Mouse (Mus musculus): ENCODE measurements at regions not wholly inside any gene's neighbourhood (a gene's known extent, or its start where the extent isn't known, plus 50 kb on each side); places are given as distances from the start of the nearest gene placed in this dataset.
A peak's percentile ranks its signal among the peaks of the same experiment; 100 is the strongest.

GRCm38 (mm10) chr5:64485856-64486255 lies 317.3 kb upstream of the Klf3 start:
- no peak for ATAC-seq (replicated peaks in 1 of 2; ENCODE audit: insufficient read depth in 1 of 2, low FRiP score in 2 of 2, low TSS enrichment in 1 of 2, low read depth in 1 of 2, poor library complexity in 2 of 2, severe bottlenecking in 2 of 2)

DNA sequence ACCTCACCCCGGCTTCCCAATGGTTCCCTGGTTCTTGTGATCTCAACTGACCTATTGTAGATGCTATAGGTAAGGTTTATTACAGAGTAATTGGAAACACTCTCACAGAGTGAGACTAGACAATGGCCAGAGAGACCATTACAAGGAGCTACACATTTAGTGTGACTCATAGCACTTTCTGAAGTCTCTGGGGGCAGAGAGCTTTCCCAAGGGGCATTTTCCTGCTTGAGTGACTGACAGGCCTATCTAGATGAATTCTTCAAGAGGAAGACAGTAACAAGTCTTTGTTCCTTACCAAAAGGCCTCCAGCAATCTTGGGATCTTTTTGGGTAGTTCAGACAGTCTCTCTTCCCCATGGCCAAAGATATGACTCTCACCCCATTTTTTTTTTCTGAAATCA lies 316.4 kb upstream of the Klf3 start:
- no peak for ATAC-seq (replicated peaks in 1 of 2; ENCODE audit: insufficient read depth in 1 of 2, low FRiP score in 2 of 2, low TSS enrichment in 1 of 2, low read depth in 1 of 2, poor library complexity in 2 of 2, severe bottlenecking in 2 of 2)

GRCm38 (mm10) chr5:64487698-64488398 lies 315.3 kb upstream of the Klf3 start:
- peak; percentile 50 to 88 for ATAC-seq (replicated peaks in 1 of 2; ENCODE audit: insufficient read depth in 1 of 2, low FRiP score in 2 of 2, low TSS enrichment in 1 of 2, low read depth in 1 of 2, poor library complexity in 2 of 2, severe bottlenecking in 2 of 2)

- no peak for ATAC-seq (replicated peaks in 1 of 2; ENCODE audit: insufficient read depth in 1 of 2, low FRiP score in 2 of 2, low TSS enrichment in 1 of 2, low read depth in 1 of 2, poor library complexity in 2 of 2, severe bottlenecking in 2 of 2)
These were observed 313.3 kb upstream of the Klf3 start for GRCm38 (mm10) chr5:64489656-64490444.

GRCm38 (mm10) chr5:64490445-64490950 lies 312.7 kb upstream of the Klf3 start:
- peak in 1 of 2 experiments; percentile 27; a peak in 1 of 4 replicates for ATAC-seq (replicated peaks in 1 of 2; ENCODE audit: insufficient read depth in 1 of 2, low FRiP score in 2 of 2, low TSS enrichment in 1 of 2, low read depth in 1 of 2, poor library complexity in 2 of 2, severe bottlenecking in 2 of 2)

DNA sequence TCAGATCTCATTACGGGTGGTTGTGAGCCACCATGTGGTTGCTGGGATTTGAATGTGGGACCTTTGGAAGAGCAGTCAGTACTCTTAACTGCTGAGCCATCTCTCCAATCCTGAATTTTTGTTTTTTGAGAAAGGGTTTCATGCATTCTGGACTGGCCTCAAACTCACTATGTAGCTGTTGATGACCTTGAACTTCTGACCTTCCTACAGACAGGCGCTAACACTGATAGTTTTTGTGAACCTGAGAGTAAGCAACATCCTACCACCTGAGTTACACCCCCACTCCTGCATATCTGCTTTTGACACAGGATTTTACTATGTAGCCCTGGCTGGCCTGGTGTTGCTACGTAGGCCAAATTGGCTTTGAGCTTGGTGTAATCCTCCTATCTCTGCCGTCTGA lies 308.8 kb upstream of the Klf3 start:
- no peak for ATAC-seq (replicated peaks in 1 of 2; ENCODE audit: insufficient read depth in 1 of 2, low FRiP score in 2 of 2, low TSS enrichment in 1 of 2, low read depth in 1 of 2, poor library complexity in 2 of 2, severe bottlenecking in 2 of 2)

DNA sequence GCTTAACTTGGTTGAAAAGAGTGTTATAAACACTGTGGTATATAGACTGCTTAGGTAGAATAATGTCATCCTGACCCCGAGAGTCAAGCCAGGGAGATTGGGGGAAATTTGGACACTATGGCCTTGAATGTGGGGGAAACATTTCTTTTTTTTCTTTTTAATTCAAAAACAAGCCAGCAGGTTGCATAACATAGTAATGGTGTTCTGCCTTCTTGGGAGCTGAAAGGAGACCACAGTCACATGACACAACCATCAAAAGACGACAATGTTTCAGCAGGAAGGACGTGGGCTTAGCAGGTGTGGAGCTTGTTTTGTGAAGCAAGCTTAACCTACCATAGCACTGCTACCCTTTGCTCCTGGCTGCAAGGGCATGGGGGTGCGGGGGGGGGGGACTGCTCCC lies 306.3 kb upstream of the Klf3 start:
- ATAC-seq (replicated peaks in 1 of 2; ENCODE audit: insufficient read depth in 1 of 2, low FRiP score in 2 of 2, low TSS enrichment in 1 of 2, low read depth in 1 of 2, poor library complexity in 2 of 2, severe bottlenecking in 2 of 2): peak; percentile 32 to 66; a peak in 3 of 4 replicates

DNA sequence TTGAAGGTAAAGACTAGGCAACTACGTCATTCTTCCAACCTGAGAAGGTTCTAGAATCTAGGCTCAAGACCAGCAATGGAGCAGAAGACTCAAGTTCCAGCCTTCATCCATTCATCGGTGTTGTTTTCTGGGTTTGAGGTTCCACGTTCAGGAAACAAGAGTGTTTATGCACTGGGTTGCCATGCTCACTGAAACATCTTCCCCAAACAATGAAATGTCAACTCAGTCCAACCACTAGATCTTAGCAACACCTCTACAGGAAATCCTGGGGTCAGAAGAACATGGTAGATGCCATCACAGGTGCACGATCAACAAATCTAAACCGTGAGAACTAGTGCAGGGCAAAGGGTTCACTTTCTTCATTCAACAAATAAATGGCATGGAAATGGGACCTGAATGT lies 304.8 kb upstream of the Klf3 start:
- ATAC-seq (replicated peaks in 1 of 2; ENCODE audit: insufficient read depth in 1 of 2, low FRiP score in 2 of 2, low TSS enrichment in 1 of 2, low read depth in 1 of 2, poor library complexity in 2 of 2, severe bottlenecking in 2 of 2): no peak; a peak in 1 of 4 replicates

GRCm38 (mm10) chr5:64499131-64499530 lies 304.1 kb upstream of the Klf3 start:
- ATAC-seq (replicated peaks in 1 of 2; ENCODE audit: insufficient read depth in 1 of 2, low FRiP score in 2 of 2, low TSS enrichment in 1 of 2, low read depth in 1 of 2, poor library complexity in 2 of 2, severe bottlenecking in 2 of 2): no peak

DNA sequence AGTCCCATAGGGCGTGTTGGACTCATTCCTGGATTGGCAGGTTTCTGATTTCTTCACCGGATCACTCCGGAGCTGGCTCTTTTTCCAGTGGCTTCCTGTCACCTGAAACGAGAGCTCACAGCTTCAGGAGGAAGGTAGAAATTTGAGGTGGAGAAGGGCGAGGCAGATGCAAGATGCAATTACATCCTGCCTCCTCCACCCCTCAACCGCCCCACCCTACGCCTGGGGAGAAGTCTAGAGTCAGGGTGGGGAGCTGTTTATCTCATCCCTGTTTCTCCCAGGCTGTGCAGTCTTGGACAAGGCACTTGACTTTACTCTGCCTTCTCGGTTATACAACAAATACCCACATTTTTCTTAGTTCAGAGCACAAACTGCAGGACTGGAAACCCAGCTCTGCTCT lies 302.8 kb upstream of the Klf3 start:
- ATAC-seq (replicated peaks in 1 of 2; ENCODE audit: insufficient read depth in 1 of 2, low FRiP score in 2 of 2, low TSS enrichment in 1 of 2, low read depth in 1 of 2, poor library complexity in 2 of 2, severe bottlenecking in 2 of 2): no peak

GRCm38 (mm10) chr5:64500866-64501265 lies 302.3 kb upstream of the Klf3 start:
- ATAC-seq (replicated peaks in 1 of 2; ENCODE audit: insufficient read depth in 1 of 2, low FRiP score in 2 of 2, low TSS enrichment in 1 of 2, low read depth in 1 of 2, poor library complexity in 2 of 2, severe bottlenecking in 2 of 2): no peak

DNA sequence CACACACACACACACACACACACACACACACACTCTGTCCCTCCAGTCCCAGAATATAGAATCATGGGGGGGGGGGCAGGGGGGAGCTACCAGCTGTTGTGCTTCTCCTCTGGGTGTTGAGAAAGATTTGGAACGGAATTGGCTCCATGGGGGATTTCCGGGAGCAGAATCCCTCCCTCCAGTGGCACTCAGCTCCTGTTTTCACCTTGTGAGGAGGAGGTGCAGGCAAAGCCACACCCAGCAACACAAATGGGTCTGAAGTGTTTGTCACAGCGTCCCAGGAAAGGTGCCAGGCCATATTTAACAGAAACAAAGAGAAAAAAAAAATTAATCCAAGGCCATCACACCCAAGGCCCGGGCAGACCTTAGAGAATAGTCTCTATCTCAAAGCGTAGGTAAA lies 301.4 kb upstream of the Klf3 start:
- ATAC-seq (replicated peaks in 1 of 2; ENCODE audit: insufficient read depth in 1 of 2, low FRiP score in 2 of 2, low TSS enrichment in 1 of 2, low read depth in 1 of 2, poor library complexity in 2 of 2, severe bottlenecking in 2 of 2): no peak

- no peak for ATAC-seq (replicated peaks in 1 of 2; ENCODE audit: insufficient read depth in 1 of 2, low FRiP score in 2 of 2, low TSS enrichment in 1 of 2, low read depth in 1 of 2, poor library complexity in 2 of 2, severe bottlenecking in 2 of 2)
These were observed 299.7 kb upstream of the Klf3 start for GRCm38 (mm10) chr5:64503514-64503913.

DNA sequence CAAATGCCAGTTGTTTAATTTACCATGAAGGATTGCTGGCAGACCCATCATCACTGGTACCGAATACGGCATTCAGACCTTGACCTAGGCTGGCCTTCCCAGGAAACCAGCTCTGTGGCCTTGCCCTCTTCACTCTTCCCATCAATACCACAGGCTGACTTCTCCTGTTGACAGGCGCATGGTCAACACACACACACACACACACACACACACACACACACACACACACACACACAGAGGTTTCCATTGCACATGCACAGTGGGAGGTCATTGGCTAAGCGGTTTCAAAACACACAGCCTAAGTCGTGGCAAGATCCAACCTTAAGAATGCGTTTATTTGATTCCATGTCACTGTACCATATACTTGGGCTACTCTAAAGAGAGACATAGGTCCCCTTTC lies 298.7 kb upstream of the Klf3 start:
- no peak for ATAC-seq (replicated peaks in 1 of 2; ENCODE audit: insufficient read depth in 1 of 2, low FRiP score in 2 of 2, low TSS enrichment in 1 of 2, low read depth in 1 of 2, poor library complexity in 2 of 2, severe bottlenecking in 2 of 2)

DNA sequence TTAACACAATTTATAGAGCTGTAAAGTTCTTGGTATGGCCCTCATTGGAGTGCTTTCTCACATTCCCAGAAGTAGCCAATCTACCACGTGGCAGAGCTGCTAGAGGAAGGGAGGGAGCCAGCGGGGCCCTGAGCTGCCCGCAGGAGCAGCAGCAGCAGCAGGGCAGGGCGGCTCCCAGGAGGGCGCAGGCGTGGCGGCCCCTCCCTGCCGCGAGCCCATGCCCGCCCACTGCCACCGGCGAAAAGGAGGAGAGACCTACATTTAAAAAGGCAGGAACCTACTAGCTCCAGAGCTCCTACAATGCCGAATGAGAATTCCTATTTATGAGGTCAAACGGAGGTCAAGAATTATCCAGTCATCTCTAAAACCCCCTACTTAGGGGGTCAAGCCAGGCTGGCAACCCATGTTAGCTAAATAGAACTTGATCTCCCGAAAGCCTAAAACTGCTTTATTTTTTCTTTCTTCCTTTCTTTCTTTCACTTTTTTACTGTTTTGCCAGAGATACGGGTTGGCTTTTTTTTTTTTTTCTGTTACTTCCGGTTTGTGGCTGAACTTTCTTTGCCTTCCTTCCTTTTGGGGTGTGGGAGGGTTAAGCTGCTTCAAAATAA lies 297.9 kb upstream of the Klf3 start:
- peak; percentile 78 to 84 for ATAC-seq (replicated peaks in 1 of 2; ENCODE audit: insufficient read depth in 1 of 2, low FRiP score in 2 of 2, low TSS enrichment in 1 of 2, low read depth in 1 of 2, poor library complexity in 2 of 2, severe bottlenecking in 2 of 2)

DNA sequence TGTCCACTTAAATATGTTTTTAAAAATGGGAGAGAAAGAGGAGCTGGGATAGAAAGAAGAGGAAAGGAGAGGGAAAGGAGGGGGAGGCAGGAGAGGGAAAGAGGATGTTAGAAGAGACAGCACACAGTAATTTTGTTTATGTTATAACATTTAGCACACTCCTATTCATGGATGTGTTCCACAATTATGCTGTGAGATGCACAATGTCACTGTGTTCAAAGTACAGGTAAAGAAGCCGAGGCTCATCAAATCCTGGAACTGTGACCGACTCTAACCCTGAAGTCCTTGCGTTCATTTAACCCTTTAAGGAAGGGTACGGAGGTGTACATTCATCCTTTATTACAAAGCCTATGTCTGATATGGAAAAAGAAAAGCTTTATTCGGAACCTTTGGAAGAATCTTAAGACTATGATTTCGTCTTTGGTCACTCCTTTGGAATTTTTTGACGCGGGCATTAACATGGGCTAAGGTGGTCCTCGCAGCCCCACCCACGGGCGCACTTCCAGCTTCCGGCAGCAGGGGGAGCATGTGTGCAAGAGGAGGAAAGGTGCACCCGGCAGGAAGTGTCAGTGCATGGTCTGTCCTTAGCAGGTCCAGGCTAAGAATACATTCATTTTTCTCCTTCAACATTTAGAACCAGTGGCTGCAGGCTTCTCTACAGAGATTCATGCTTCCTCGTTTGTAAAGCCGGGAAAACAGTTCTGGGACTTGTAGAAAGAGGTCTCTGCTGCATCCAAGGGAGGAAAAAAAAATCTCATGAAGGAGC lies 297.2 kb upstream of the Klf3 start:
- ATAC-seq (replicated peaks in 1 of 2; ENCODE audit: insufficient read depth in 1 of 2, low FRiP score in 2 of 2, low TSS enrichment in 1 of 2, low read depth in 1 of 2, poor library complexity in 2 of 2, severe bottlenecking in 2 of 2): peak; percentile 80 to 81

DNA sequence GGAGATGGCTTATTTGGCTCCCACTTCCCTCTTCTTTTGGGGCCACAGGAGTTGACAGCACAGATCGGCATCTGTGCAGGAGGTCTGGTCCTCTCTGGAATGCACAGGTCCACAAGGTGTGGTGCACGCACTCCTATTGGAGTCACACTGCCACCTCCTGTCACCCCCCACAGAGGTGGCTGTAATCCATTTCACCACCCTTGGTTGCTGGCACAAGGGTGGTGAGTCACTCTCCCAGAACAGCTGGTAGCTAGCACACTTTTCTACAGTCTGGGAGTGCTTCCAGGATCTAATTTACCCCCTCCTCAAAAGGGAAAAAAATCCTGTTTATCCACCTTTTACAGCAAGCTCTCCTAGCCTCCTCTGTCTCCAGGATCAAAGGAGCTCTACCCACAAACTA lies 294.6 kb upstream of the Klf3 start:
- no peak for ATAC-seq (replicated peaks in 1 of 2; ENCODE audit: insufficient read depth in 1 of 2, low FRiP score in 2 of 2, low TSS enrichment in 1 of 2, low read depth in 1 of 2, poor library complexity in 2 of 2, severe bottlenecking in 2 of 2)

Measured in hematopoietic stem cell, adult 5-6 weeks (primary cell).